Mouse (Mus musculus): ENCODE measurements at regions not wholly inside any gene's neighbourhood (a gene's known extent, or its start where the extent isn't known, plus 50 kb on each side); places are given as distances from the start of the nearest gene placed in this dataset.

GRCm38 (mm10) chr2:70876251-70876650 lies 50.7 kb upstream of the Tlk1 start:
- no peak overlapping the region for H3K4me3 ChIP-seq (ENCODE audit: inconsistent target)
- WGBS (ENCODE audit: missing documents) = 94% methylated on average over 5 of the region's 5 CpGs
- no peak overlapping the region for H3K27ac ChIP-seq
- no peaks in the 10 kb centered on the region for H3K36me3 ChIP-seq (ENCODE audit: inconsistent target)
- H3K79me2 ChIP-seq (ENCODE audit: inconsistent target) = no peaks in the 10 kb centered on the region

All from macrophage (primary cell).